Mouse (Mus musculus) stomach, postnatal 0 days (tissue): Measurements from ENCODE around the gene 4931406C07Rik. TPM values are rescaled to one million over a fixed set of nuclear protein-coding genes. Genes with fewer than 3 reads are reported as not detected.

ENCODE experiments used
- ATAC-seq: fragments of 200-750 bp; cut with Nextera tagmentation; 2 replicates; pipeline ENCODE4 v1.8.0; 2017; ENCODE audit not compliant: low FRiP score, low TSS enrichment
- DNase-seq: peaks from one replicate; pipeline ENCODE4 v3.0.0-alpha.2; 2016; ENCODE audit warnings: low spot score
- H3K27ac ChIP-seq: fragments of 300-500 bp; sonication (generic); replicated peaks from 2 replicates; pipeline ENCODE4 v1.5.1; 2014; ENCODE audit warnings: mild to moderate bottlenecking, control low read depth
- H3K27me3 ChIP-seq: fragments of 300-500 bp; sonication (generic); 2 replicates; pipeline ENCODE4 v1.6.1; 2014; ENCODE audit warnings: low read length; ENCODE audit not compliant: control insufficient read depth, insufficient read depth
- H3K36me3 ChIP-seq: fragments of 300-500 bp; sonication (generic); 2 replicates; pipeline ENCODE4 v1.6.1; 2014; ENCODE audit warnings: low read length, mixed read lengths; ENCODE audit not compliant: control insufficient read depth, insufficient read depth
- H3K4me1 ChIP-seq: fragments of 300-500 bp; sonication (generic); replicated peaks from 2 replicates; pipeline ENCODE4 v1.6.1; 2014; ENCODE audit warnings: antibody characterized with exemption; ENCODE audit not compliant: control insufficient read depth, insufficient read depth
- H3K4me2 ChIP-seq: fragments of 300-500 bp; sonication (generic); replicated peaks from 2 replicates; pipeline ENCODE4 v1.6.1; 2014; ENCODE audit warnings: low read depth, mild to moderate bottlenecking, control low read depth, moderate library complexity
- H3K4me3 ChIP-seq: fragments of 300-500 bp; sonication (generic); 2 replicates; pipeline ENCODE4 v1.5.1; 2014; ENCODE audit warnings: low read depth, low read length, control low read depth
- H3K9ac ChIP-seq: fragments of 300-500 bp; sonication (generic); 2 replicates; pipeline ENCODE4 v1.6.1; 2014; ENCODE audit warnings: mild to moderate bottlenecking, low read length, control low read depth, mixed read lengths
- H3K9me3 ChIP-seq: fragments of 300-500 bp; sonication (generic); 2 replicates; pipeline ENCODE4 v1.6.1; 2016; ENCODE audit warnings: low read length; ENCODE audit not compliant: control insufficient read depth
- CTCF ChIP-seq: IDR thresholded peaks from 2 replicates; pipeline ENCODE4 v1.5.1; 2016; ENCODE audit warnings: antibody characterized with exemption, low read depth, mild to moderate bottlenecking, moderate library complexity
- EP300 ChIP-seq: optimal IDR thresholded peaks from 2 replicates; pipeline ENCODE3; 2016; ENCODE audit warnings: antibody characterized with exemption
- WGBS: fragments of 180-500 bp; shearing (Covaris S2); extraction: QIAGEN DNeasy Blood & Tissue Kit; methylation state at CpG from one replicate; pipeline ENCODE4 v1.1.7; 2014; 5-methylcytosine and 5-hydroxymethylcytosine counted together
- polyA plus RNA-seq: library from polyadenylated mRNA; unstranded; fragments of >200 nt; fragmentation: Nextera tagmentation; extraction: Ambion mirVana; gene quantifications from 2 replicates; pipeline ENCODE4 v1.2.1, GENCODE M21; 2015

4931406C07Rik gene
- polyA plus RNA-seq, 1 experiment from 2014 or later = 6.7 TPM

DNA sequence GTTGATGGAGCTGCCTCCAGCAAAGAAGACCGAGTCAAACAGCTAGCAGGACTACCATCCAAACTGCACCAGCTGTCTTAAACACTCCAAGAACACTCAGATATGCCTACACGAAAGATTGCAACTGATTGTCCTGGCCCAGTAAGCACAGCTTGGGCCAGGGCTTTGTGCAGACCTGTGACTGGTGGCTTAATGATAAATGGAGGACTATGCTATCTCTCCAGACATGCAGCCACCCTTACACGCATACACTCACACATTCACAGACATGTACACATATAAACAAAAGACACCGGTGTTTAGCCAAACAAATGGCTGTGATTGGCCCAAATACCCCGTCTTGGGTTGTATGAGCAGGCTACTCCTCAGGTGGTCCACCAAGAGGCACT lies 25.8 kb downstream of the 4931406C07Rik start:
- Histone ChIP-seq H3K9ac (peak overlapping the region; percentile 64), H3K4me3 (peak overlapping the region; percentile 92), H3K4me2 (peak overlapping the region; percentile 78), H3K36me3 (peaks cover 3% of the 10 kb centered on the region; the same call in 1 of the 2 replicates), H3K27me3 (no peaks in the 10 kb centered on the region), H3K27ac (peak overlapping the region; percentile 37; the same call in 1 of the 2 replicates), H3K9me3 (no peaks in the 10 kb centered on the region), H3K4me1 (0 out of 2 replicates have a peak, but pooled peaks cover 3% of the 10 kb centered on the region)
- TF ChIP-seq EP300 = no peak
- TF ChIP-seq CTCF = no peak
- 37% methylated on average over 5 of the region's 5 CpGs for WGBS
- ATAC-seq (no peak; the same call in 1 of the 2 replicates), DNase-seq (no peak)

DNA sequence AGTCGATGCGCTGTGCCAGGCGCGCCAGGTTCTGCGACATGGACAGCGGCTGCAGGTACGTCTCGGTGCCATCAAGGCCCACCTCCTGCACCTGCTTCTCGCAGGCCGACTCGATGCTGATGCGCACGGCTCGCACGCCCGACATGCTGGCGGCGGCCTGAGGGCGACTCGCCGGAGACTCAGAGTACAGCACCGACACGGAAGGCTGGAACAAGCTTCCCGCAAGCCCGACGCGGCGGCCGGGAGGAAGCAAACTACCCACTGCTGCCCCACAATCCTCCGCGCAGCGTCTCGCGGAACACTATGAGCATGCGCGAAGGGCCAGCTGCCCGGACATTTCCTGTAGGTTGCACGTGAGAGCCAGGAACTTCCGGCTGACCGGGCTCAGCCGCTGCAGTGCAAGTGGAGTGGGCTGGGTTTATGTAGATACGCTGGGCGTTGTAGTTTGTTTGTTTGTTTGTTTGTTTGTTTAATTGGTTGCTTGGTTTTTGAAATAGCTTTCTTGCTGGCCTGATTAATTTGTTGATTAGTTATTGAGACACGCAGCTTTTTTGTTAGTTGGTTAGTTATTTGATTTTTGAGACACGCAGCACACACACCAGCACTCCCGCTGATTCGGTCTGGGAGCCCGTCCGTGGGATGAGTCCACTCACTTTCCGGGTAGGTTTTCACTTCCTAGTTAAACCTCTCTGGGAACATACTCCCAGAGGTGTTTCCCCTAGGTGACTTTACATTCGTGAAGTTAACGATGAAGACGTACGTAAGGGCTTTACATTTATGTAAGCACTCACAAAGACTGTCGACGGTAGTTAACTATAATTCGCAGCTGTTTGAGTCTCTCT lies 26.4 kb downstream of the 4931406C07Rik start, which contains the start of gene Med17:
Med17 (minus strand) TSS at position 283 of the 842 bp plus-strand sequence.
- peak within 1 kb of the TSS; percentile 96 for H3K9ac ChIP-seq
- no peaks in the 10 kb centered on the region for H3K9me3 ChIP-seq
- H3K27ac ChIP-seq = peak within 1 kb of the TSS; percentile 95
- ATAC-seq = peak; percentile 97
- H3K4me1 ChIP-seq = 0 out of 2 replicates have a peak, but pooled peaks cover 3% of the 10 kb centered on the region
- no peak for TF ChIP-seq CTCF
- no peak for TF ChIP-seq EP300
- peak within 1 kb of the TSS; percentile 78 for H3K4me2 ChIP-seq
- no peaks in the 10 kb centered on the region for H3K27me3 ChIP-seq
- peak within 1 kb of the TSS; percentile 92 for H3K4me3 ChIP-seq
- DNase-seq = peak; percentile 96
- WGBS = 1% methylated on average over 57 of the region's 57 CpGs
- peaks cover 6% of the 10 kb centered on the region; the same call in 1 of the 2 replicates for H3K36me3 ChIP-seq

DNA sequence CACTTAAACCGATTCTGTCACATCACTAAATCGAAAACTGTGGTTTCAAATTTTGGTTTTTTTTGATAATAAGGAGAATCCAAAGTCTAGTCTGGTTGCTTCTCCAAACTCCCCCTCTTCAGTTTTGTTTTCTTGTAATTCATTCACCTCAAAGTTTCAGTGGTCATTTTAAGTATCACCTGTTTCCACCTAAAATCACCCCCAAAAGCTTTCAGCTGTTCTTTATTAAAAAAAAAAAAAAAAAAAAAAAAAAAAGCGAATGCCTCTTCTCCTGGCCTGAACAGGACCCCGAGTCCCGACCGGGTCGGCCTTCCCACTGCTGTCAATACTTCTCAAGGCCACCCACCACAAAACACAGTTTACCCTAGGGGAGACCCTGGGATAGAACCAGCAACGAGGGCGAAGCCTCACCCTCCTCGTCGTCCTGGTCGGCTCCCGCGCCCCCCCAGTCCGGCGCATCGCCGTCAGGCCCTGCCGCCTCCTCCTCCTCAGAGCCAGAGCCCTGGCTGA lies 27.1 kb downstream of the 4931406C07Rik start:
- Histone ChIP-seq H3K9me3 (no peaks in the 10 kb centered on the region), H3K36me3 (peaks cover 9% of the 10 kb centered on the region; the same call in 1 of the 2 replicates), H3K27me3 (no peaks in the 10 kb centered on the region), H3K4me1 (0 out of 2 replicates have a peak, but pooled peaks cover 3% of the 10 kb centered on the region), H3K27ac (peak overlapping the region; percentile 95), H3K9ac (peak overlapping the region; percentile 96), H3K4me3 (peak overlapping the region; percentile 92), H3K4me2 (peak overlapping the region; percentile 78)
- 9% methylated on average over 19 of the region's 19 CpGs for WGBS
- no peak for DNase-seq
- ATAC-seq = no peak
- no peak for TF ChIP-seq CTCF
- no peak for TF ChIP-seq EP300

DNA sequence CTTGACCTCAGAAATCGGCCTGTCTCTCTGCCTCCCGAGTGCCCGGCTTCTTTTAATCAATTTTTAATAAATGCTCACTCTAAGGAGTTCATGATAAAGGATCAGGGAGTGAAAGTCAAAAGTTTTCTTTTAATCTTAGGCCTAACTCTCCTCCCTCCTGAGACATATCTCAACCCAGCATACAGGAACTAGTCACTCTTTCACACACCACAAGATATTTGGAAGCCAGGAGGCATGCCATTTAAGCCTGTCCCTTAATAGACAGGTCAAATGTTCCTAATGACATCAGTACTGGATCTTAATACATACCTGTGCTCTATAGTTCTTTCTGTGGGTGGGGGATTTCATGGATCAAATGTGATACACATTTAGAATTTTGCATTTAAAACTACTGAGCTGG lies 27.9 kb downstream of the 4931406C07Rik start:
- ATAC-seq (no peak), DNase-seq (no peak)
- H3K9ac ChIP-seq = no peak overlapping the region
- no peak overlapping the region for H3K27ac ChIP-seq
- no peak overlapping the region for H3K4me2 ChIP-seq
- peaks cover 16% of the 10 kb centered on the region for H3K36me3 ChIP-seq
- no peaks in the 10 kb centered on the region for H3K9me3 ChIP-seq
- 0 out of 2 replicates have a peak, but pooled peaks cover 3% of the 10 kb centered on the region for H3K4me1 ChIP-seq
- 92% methylated on average over 3 of the region's 3 CpGs for WGBS
- TF ChIP-seq EP300 (no peak), CTCF (no peak)
- no peaks in the 10 kb centered on the region for H3K27me3 ChIP-seq
- no peak overlapping the region for H3K4me3 ChIP-seq

DNA sequence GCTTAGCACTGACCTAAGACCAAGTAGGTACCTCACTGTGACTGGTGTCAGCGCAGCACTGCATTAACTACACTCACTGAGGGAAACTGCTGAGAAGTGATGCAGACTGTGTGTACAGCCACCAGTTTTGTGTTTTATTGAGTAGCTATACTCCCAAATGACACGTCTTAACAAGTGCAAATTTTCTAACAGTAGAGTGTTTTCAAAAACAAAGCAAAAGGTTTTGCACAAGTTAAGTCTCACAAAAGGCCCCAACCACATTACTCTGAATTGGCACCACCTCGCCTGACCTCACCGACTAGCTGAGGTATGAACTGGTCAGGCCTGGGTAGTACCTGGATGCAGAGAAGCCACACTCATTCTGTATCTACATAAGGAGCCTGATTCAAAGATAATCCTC lies 29.4 kb downstream of the 4931406C07Rik start:
- WGBS = 86% methylated on average over 4 of the region's 4 CpGs
- TF ChIP-seq CTCF = no peak
- no peak for TF ChIP-seq EP300
- H3K4me1 ChIP-seq = 0 out of 2 replicates have a peak, but pooled peaks cover 3% of the 10 kb centered on the region
- H3K4me3 ChIP-seq = no peak overlapping the region
- H3K27me3 ChIP-seq = no peaks in the 10 kb centered on the region
- H3K9me3 ChIP-seq = no peaks in the 10 kb centered on the region
- no peak overlapping the region for H3K4me2 ChIP-seq
- H3K27ac ChIP-seq = no peak overlapping the region
- no peak for DNase-seq
- H3K9ac ChIP-seq = no peak overlapping the region
- peaks cover 27% of the 10 kb centered on the region for H3K36me3 ChIP-seq
- no peak for ATAC-seq

DNA sequence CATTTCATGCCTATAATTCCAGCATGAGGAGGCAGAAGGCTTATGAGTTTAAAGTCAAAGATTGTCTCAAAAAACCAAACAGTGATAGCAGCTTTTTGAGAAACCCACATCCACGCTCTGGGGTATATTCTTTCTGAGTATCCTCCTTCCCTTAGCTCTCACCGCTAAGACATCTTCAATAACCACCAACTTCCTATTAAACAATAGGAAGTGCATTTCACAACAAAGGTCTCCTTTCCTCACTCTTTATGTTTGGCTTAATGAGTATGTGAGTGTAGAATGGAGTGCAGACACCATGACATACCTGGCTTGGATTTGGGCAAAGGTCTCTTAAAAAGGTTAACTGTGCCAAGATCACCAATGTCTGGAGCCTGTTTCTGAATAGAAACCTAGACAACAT lies 32.3 kb downstream of the 4931406C07Rik start:
- TF ChIP-seq EP300 = no peak
- TF ChIP-seq CTCF = no peak
- 94% methylated on average over 2 of the region's 2 CpGs for WGBS
- DNase-seq = no peak
- no peaks in the 10 kb centered on the region for H3K9me3 ChIP-seq
- no peak for ATAC-seq
- H3K27me3 ChIP-seq = no peaks in the 10 kb centered on the region
- H3K4me3 ChIP-seq = no peak overlapping the region
- H3K27ac ChIP-seq = no peak overlapping the region
- no peak overlapping the region for H3K4me2 ChIP-seq
- peaks cover 45% of the 10 kb centered on the region for H3K36me3 ChIP-seq
- no peaks in the 10 kb centered on the region for H3K4me1 ChIP-seq
- H3K9ac ChIP-seq = no peak overlapping the region
